Mouse (Mus musculus) heart, embryonic 13.5 days (tissue): ENCODE results near the gene Marveld2. TPM values are rescaled to one million over a fixed set of nuclear protein-coding genes. Genes with fewer than 3 reads are reported as not detected.

ENCODE experiments used
- ATAC-seq: fragments of 200-750 bp; cut with Nextera tagmentation; 2 replicates; pipeline ENCODE4 v1.8.0; 2017; ENCODE audit warnings: moderate TSS enrichment; ENCODE audit not compliant: insufficient number of reproducible peaks, low FRiP score, low TSS enrichment; ENCODE audit errors: extremely low read depth
- H3K27ac ChIP-seq: fragments of 300-500 bp; sonication (generic); replicated peaks from 2 replicates; pipeline ENCODE4 v1.5.1; 2015; ENCODE audit warnings: moderate library complexity, mild to moderate bottlenecking, inconsistent platforms
- H3K27me3 ChIP-seq: fragments of 300-500 bp; sonication (generic); replicated peaks from 2 replicates; pipeline ENCODE4 v1.6.1; 2015; ENCODE audit warnings: mild to moderate bottlenecking, inconsistent platforms
- H3K36me3 ChIP-seq: fragments of 300-500 bp; sonication (generic); 2 replicates; pipeline ENCODE4 v1.6.1; 2015; ENCODE audit warnings: mild to moderate bottlenecking, inconsistent platforms
- H3K4me1 ChIP-seq: fragments of 300-500 bp; sonication (generic); 2 replicates; pipeline ENCODE4 v1.6.1; 2015; ENCODE audit warnings: inconsistent platforms
- H3K4me2 ChIP-seq: fragments of 300-500 bp; sonication (generic); 2 replicates; pipeline ENCODE4 v1.6.1; 2015; ENCODE audit warnings: inconsistent platforms, mild to moderate bottlenecking, moderate library complexity
- H3K4me3 ChIP-seq: fragments of 300-500 bp; sonication (generic); 2 replicates; pipeline ENCODE4 v1.5.1; 2015; ENCODE audit warnings: moderate library complexity, mild to moderate bottlenecking, inconsistent platforms
- H3K9ac ChIP-seq: fragments of 300-500 bp; sonication (generic); 2 replicates; pipeline ENCODE4 v1.6.1; 2015; ENCODE audit warnings: inconsistent platforms, mild to moderate bottlenecking, moderate library complexity
- H3K9me3 ChIP-seq: fragments of 300-500 bp; sonication (generic); 2 replicates; pipeline ENCODE4 v1.6.1; 2016; ENCODE audit warnings: inconsistent platforms
- WGBS: fragments of 180-500 bp; shearing (Covaris S2); methylation state at CpG from one replicate; pipeline ENCODE4 v1.1.7; 2015; ENCODE audit warnings: mixed read lengths; 5-methylcytosine and 5-hydroxymethylcytosine counted together
- polyA plus RNA-seq: library from polyadenylated mRNA; unstranded; fragments of >200 nt; fragmentation: Nextera tagmentation; extraction: Ambion mirVana; gene quantifications from 2 replicates; pipeline ENCODE4 v1.2.1, GENCODE M21; 2015

The Marveld2 gene
- polyA plus RNA-seq, 1 experiment from 2014 or later = 4.0 TPM

- Histone ChIP-seq H3K4me3 (no peak overlapping the region), H3K9ac (no peak overlapping the region), H3K27ac (no peak overlapping the region), H3K4me1 (no peaks in the 10 kb centered on the region), H3K27me3 (no peaks in the 10 kb centered on the region), H3K36me3 (no peaks in the 10 kb centered on the region), H3K4me2 (no peak overlapping the region), H3K9me3 (no peaks in the 10 kb centered on the region)
- WGBS = 92% methylated on average over 1 of the region's 1 CpGs
- ATAC-seq = no peak
These were observed 48.4 kb downstream of the Marveld2 start for GRCm38 (mm10) chr13:100568359-100568758.

GRCm38 (mm10) chr13:100559449-100559848, 57.3 kb downstream of the Marveld2 start:
- Histone ChIP-seq H3K9ac (no peak overlapping the region), H3K9me3 (no peaks in the 10 kb centered on the region), H3K4me1 (no peaks in the 10 kb centered on the region), H3K4me3 (no peak overlapping the region), H3K36me3 (no peaks in the 10 kb centered on the region), H3K27me3 (peaks cover 8% of the 10 kb centered on the region; the same call in 1 of the 2 replicates), H3K4me2 (no peak overlapping the region), H3K27ac (no peak overlapping the region)
- ATAC-seq = no peak
- 63% methylated on average over 9 of the region's 9 CpGs for whole genome bisulfite sequencing

- 52% methylated on average over 4 of the region's 4 CpGs for WGBS
- Histone ChIP-seq H3K36me3 (no peaks in the 10 kb centered on the region), H3K27ac (no peak overlapping the region), H3K4me2 (no peak overlapping the region), H3K9me3 (no peaks in the 10 kb centered on the region), H3K9ac (no peak overlapping the region), H3K27me3 (peaks cover 30% of the 10 kb centered on the region), H3K4me3 (no peak overlapping the region), H3K4me1 (peaks cover 11% of the 10 kb centered on the region; the same call in 1 of the 2 replicates)
- ATAC-seq = no peak
These were observed 59.8 kb downstream of the Marveld2 start for GRCm38 (mm10) chr13:100557011-100557410.

DNA sequence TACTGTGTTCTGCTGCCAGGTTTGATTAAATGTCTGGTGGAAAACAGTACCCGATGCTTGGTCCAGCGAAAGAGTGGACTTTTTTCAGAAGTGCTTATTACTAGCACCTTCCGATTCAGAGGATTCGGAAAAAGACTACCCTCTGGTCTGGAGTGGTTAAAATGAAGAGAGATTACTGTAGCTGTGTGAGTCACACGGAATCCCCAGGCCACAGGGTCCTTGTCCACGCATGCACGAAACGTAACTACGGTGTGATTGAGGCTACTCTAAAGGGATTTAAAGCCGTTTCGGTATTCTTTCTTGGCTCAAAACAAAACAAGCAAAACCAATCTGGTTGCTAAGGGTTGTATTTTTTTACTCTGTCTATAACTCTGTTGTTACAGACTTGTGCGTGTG, 63.7 kb downstream of the Marveld2 start:
- Histone ChIP-seq H3K36me3 (no peaks in the 10 kb centered on the region), H3K4me3 (peak overlapping the region; percentile 72), H3K9ac (peak overlapping the region; percentile 79; the same call in 1 of the 2 replicates), H3K4me2 (peak overlapping the region; percentile 100), H3K27ac (no peak overlapping the region), H3K4me1 (peaks cover 16% of the 10 kb centered on the region), H3K27me3 (peaks cover 67% of the 10 kb centered on the region), H3K9me3 (no peaks in the 10 kb centered on the region)
- no peak for ATAC-seq
- WGBS = 8% methylated on average over 12 of the region's 12 CpGs

DNA sequence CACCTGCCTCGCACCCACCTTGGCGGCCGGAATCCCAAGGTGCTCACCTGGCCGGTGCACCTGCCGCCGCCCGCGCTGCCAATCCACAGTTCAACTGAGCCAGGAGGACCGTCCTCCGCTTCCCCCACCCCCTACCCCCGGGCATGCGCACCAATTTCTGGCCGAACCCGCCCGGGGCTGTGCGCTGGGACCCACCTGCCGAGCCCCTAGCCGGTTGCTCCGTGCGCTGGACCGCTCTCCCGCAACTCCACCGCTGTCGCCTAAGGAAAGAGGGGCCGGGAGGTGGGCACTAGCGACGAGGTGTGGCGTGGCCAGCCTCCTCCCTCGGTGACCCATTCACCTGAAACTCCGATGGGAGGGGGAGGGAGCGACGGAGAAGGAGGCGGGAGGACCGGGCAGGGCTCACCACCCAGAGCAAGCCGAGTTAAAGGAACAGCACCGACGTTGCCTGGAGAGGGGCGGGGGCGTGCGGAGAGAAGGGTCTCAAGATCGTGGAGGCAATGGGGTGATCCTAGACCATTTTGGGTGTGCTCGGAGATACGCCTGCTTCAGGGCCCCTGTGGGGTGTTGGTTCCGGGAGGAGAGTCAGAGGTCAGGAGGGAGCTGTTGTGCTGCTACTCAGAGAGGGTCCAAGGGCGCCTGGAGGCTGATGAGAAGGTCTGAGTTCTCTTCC, 64.3 kb downstream of the Marveld2 start, which contains the start of gene Ocln:
Ocln (minus strand) TSS at position 350 of the 673 bp plus-strand sequence.
- Histone ChIP-seq H3K4me3 (peak within 1 kb of the TSS; percentile 72), H3K36me3 (no peaks in the 10 kb centered on the region), H3K4me2 (peak within 1 kb of the TSS; percentile 100), H3K27ac (no peak within 1 kb of the TSS), H3K27me3 (peaks cover 71% of the 10 kb centered on the region), H3K9ac (peak within 1 kb of the TSS; percentile 79), H3K4me1 (peaks cover 16% of the 10 kb centered on the region), H3K9me3 (no peaks in the 10 kb centered on the region)
- WGBS = under 1% methylated on average over 45 of the region's 45 CpGs
- no peak for ATAC-seq

DNA sequence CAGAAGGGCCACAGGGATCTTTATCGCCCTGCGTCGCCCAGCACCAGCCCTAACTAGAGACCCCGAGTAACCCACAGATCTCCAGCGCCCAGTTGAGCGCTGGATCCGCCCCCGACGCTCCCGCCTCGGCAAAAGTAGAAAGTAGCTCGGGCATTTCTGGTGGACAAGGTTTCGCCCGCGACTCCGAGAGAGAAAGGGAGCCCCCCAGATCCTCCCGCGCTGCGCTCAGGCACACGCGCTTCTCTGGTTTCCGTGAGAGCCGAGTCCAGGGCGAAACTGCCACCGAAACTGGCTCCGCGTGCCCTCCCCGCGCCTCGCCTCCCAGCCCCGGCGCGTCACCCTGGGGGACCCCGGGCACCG, 64.8 kb downstream of the Marveld2 start:
- Histone ChIP-seq H3K36me3 (no peaks in the 10 kb centered on the region), H3K9ac (peak overlapping the region; percentile 79), H3K4me3 (peak overlapping the region; percentile 72), H3K4me1 (peaks cover 16% of the 10 kb centered on the region), H3K27me3 (peaks cover 71% of the 10 kb centered on the region), H3K4me2 (peak overlapping the region; percentile 100), H3K27ac (no peak overlapping the region), H3K9me3 (no peaks in the 10 kb centered on the region)
- 0% methylated on average over 35 of the region's 35 CpGs for WGBS
- no peak for ATAC-seq

DNA sequence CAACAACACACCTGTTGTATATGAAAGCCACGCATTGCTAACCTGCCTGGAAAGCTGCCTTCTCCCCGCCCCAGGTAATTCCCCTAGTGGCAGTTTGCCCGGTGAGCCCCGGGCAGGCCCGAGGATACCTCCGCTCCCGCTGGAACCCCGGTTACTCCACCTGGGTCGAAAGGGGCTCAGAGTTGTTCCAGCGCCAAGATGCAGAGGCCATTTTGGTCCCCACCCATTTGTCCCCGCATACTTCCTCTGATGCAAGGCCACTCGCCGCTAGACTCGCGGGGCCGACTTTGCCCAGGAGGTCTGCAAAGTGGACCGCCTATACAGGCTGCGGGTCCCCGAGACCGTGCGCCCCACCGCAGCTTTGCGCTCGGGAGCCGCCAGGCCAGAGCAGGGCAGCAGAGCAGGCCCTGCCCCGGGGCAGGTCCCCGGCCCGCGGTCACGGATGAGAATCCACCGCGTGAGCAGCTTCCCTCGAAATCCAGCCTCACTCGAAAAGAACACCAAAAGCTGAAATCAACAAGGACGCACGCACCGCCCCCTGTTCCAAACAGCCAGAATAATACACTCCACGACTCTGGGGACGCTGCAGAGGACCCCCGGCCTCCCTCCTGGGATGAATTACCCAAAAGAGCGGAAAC, 65.3 kb downstream of the Marveld2 start:
- Histone ChIP-seq H3K4me1 (peaks cover 16% of the 10 kb centered on the region), H3K27me3 (peaks cover 71% of the 10 kb centered on the region), H3K27ac (no peak overlapping the region), H3K36me3 (no peaks in the 10 kb centered on the region), H3K4me2 (peak overlapping the region; percentile 100), H3K4me3 (peak overlapping the region; percentile 72), H3K9ac (peak overlapping the region; percentile 79), H3K9me3 (peaks cover 2% of the 10 kb centered on the region; the same call in 1 of the 2 replicates)
- under 1% methylated on average over 41 of the region's 41 CpGs for WGBS
- no peak for ATAC-seq

DNA sequence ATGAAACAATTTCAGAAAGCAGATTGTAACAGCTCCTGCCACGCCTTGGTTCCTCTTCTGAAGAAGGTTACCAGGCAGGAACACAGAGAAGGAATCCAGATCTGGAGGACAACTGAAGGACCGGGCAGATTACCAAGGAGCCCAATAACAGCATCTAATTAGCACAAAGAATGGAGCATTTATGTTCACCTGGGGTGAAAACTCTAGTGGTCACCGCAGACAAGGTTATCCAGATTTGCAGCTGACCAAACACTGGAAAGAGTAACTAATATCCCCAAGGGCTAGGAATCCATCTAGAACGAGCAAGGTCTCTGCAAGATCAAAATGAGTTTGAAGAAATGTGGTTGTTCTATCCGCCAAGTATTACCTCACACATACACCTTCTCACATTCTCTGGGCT, 69.5 kb downstream of the Marveld2 start:
- Histone ChIP-seq H3K4me1 (peaks cover 8% of the 10 kb centered on the region), H3K9ac (no peak overlapping the region), H3K27me3 (peaks cover 43% of the 10 kb centered on the region), H3K4me2 (no peak overlapping the region), H3K4me3 (no peak overlapping the region), H3K27ac (no peak overlapping the region), H3K36me3 (no peaks in the 10 kb centered on the region), H3K9me3 (peaks cover 4% of the 10 kb centered on the region; the same call in 1 of the 2 replicates)
- WGBS = 69% methylated on average over 5 of the region's 5 CpGs
- ATAC-seq = no peak

Other genes starting within 250 kb of the Marveld2 start
- gene Naip1, start 164.1 kb downstream of the Marveld2 start, polyA plus RNA-seq = not detected in 2 replicates
- gene Gtf2h2, start 124.4 kb downstream of the Marveld2 start, polyA plus RNA-seq = 44.9 and 50.2 TPM in 2 replicates
- gene Ocln, start 64.3 kb downstream of the Marveld2 start, polyA plus RNA-seq = 2.5 and 2.6 TPM in 2 replicates
- gene Ak6, start 34.0 kb upstream of the Marveld2 start, polyA plus RNA-seq = 230 and 262 TPM in 2 replicates
- gene Rad17, start 34.1 kb upstream of the Marveld2 start, polyA plus RNA-seq = 22.2 and 22.9 TPM in 2 replicates
- gene Taf9, start 34.6 kb upstream of the Marveld2 start, polyA plus RNA-seq = 7.1 and 7.8 TPM in 2 replicates
- 3.8 and 4.1 TPM in 2 replicates for gene Ccdc125, start 52.7 kb upstream of the Marveld2 start, polyA plus RNA-seq
- 64.1 and 69.7 TPM in 2 replicates for gene Cdk7, start 114.0 kb upstream of the Marveld2 start, polyA plus RNA-seq
- 236 and 248 TPM in 2 replicates for gene Mrps36, start 127.7 kb upstream of the Marveld2 start, polyA plus RNA-seq
- gene Cenph, start 158.9 kb upstream of the Marveld2 start, polyA plus RNA-seq = 19.2 and 20.4 TPM in 2 replicates
- 191 and 222 TPM in 2 replicates for gene Ccnb1, start 169.6 kb upstream of the Marveld2 start, polyA plus RNA-seq
- 31.0 and 31.3 TPM in 2 replicates for gene Slc30a5, start 216.5 kb upstream of the Marveld2 start, polyA plus RNA-seq